Mouse (Mus musculus) olfactory bulb, adult 2 months (tissue): ENCODE data around the gene Ager.

Experiments
- CTCF ChIP-seq: fragments of 200-500 bp; IDR thresholded peaks from 2 replicates; pipeline ENCODE4 v1.5.1; 2012; ENCODE audit warnings: low read depth, mild to moderate bottlenecking, low read length, moderate library complexity; ENCODE audit not compliant: insufficient read depth
- POLR2A ChIP-seq: fragments of 200-500 bp; IDR thresholded peaks from 2 replicates; pipeline ENCODE4 v1.6.1; 2012; ENCODE audit warnings: mild to moderate bottlenecking, low read depth, low read length, moderate library complexity; ENCODE audit not compliant: insufficient read depth

- TF ChIP-seq POLR2A (no peak), CTCF (no peak)
Measured at GRCm38 (mm10) chr17:34635671-34636070, 38.0 kb downstream of the Ager start.
